Mouse (Mus musculus) liver, embryonic 15.5 days (tissue): Measurements from ENCODE around the gene C2cd4a. TPM values are rescaled to one million over a fixed set of nuclear protein-coding genes. Genes with fewer than 3 reads are reported as not detected.

Source experiments
- ATAC-seq: fragments of 200-750 bp; cut with Nextera tagmentation; 2 replicates; pipeline ENCODE4 v1.8.0; 2017; ENCODE audit warnings: moderate number of reproducible peaks, mild to moderate bottlenecking, moderate library complexity; ENCODE audit not compliant: insufficient read depth
- H3K27ac ChIP-seq: fragments of 300-500 bp; sonication (generic); replicated peaks from 2 replicates; pipeline ENCODE4 v1.5.1; 2015; ENCODE audit warnings: mild to moderate bottlenecking, inconsistent platforms
- H3K27me3 ChIP-seq: fragments of 300-500 bp; sonication (generic); 2 replicates; pipeline ENCODE4 v1.6.1; 2015; ENCODE audit warnings: mild to moderate bottlenecking, inconsistent platforms
- H3K36me3 ChIP-seq: fragments of 300-500 bp; sonication (generic); replicated peaks from 2 replicates; pipeline ENCODE4 v1.6.1; 2015; ENCODE audit warnings: moderate library complexity, mild to moderate bottlenecking, inconsistent platforms
- H3K4me1 ChIP-seq: fragments of 300-500 bp; sonication (generic); replicated peaks from 2 replicates; pipeline ENCODE4 v1.6.1; 2015; ENCODE audit warnings: inconsistent platforms
- H3K4me2 ChIP-seq: fragments of 300-500 bp; sonication (generic); 2 replicates; pipeline ENCODE4 v1.6.1; 2015; ENCODE audit warnings: moderate library complexity, mild to moderate bottlenecking, inconsistent platforms
- H3K4me3 ChIP-seq: fragments of 300-500 bp; sonication (generic); replicated peaks from 2 replicates; pipeline ENCODE4 v1.5.1; 2015; ENCODE audit warnings: mild to moderate bottlenecking, inconsistent platforms
- H3K9ac ChIP-seq: fragments of 300-500 bp; sonication (generic); 2 replicates; pipeline ENCODE4 v1.6.1; 2015; ENCODE audit warnings: moderate library complexity, mild to moderate bottlenecking, inconsistent platforms
- H3K9me3 ChIP-seq: fragments of 300-500 bp; sonication (generic); replicated peaks from 2 replicates; pipeline ENCODE4 v1.6.1; 2016; ENCODE audit warnings: inconsistent platforms
- WGBS: fragments of 180-500 bp; shearing (Covaris S2); methylation state at CpG from one replicate; pipeline ENCODE4 v1.1.7; 2015; ENCODE audit warnings: mixed read lengths; ENCODE audit not compliant: insufficient replicate concordance; 5-methylcytosine and 5-hydroxymethylcytosine counted together
- polyA plus RNA-seq: library from polyadenylated mRNA; unstranded; fragments of >200 nt; fragmentation: Nextera tagmentation; extraction: Ambion mirVana; gene quantifications from 2 replicates; pipeline ENCODE4 v1.2.1, GENCODE M21; 2015

Gene C2cd4a
- polyA plus RNA-seq, 1 experiment from 2014 or later = 0.74 TPM

DNA sequence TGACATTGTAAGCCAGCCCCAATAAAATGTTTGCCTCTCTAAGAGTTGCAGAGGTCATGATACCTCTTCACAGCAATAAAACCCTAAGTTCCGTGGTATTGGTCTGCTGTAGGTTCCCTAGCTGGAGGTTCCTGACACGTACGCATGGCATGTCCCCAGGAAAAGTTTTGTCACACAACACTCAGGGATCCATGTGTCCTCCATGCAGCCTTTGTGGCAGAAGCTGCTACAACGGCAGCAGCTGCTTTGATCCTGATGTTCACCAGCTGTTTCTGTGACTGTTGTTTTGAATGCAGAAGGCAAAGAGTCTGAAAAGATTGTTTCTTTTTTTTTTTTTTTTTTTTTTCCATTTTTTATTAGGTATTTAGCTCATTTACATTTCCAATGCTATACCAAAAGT lies 19.0 kb downstream of the C2cd4a start:
- H3K4me1 ChIP-seq = 0 out of 2 replicates have a peak, but pooled peaks cover 3% of the 10 kb centered on the region
- no peaks in the 10 kb centered on the region for H3K9me3 ChIP-seq
- no peak overlapping the region for H3K4me3 ChIP-seq
- no peak overlapping the region for H3K27ac ChIP-seq
- WGBS = 65% methylated on average over 4 of the region's 4 CpGs
- H3K9ac ChIP-seq = no peak overlapping the region
- no peak for ATAC-seq
- no peak overlapping the region for H3K4me2 ChIP-seq
- H3K36me3 ChIP-seq = no peaks in the 10 kb centered on the region
- no peaks in the 10 kb centered on the region for H3K27me3 ChIP-seq

DNA sequence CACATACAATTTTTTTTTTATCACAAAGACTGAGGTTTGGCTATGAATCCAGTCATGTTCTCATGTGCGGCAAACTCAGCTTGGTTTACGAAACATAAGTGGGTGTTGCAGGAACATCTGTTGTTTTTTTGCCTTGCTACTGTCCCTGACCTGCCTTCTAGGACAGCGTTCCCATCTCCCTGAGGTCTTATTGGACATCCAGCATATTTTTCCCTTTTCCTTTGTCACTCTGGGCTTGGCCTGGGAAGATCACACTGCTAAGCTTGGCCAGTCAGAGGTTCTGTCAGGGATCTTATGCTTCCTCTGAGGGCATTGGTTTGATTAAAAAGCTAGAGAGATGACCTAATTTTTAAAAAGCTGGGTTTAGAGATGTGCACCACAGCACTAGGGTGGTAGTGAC lies 21.0 kb downstream of the C2cd4a start:
- Histone ChIP-seq H3K27ac (no peak overlapping the region), H3K4me1 (0 out of 2 replicates have a peak, but pooled peaks cover 3% of the 10 kb centered on the region), H3K27me3 (no peaks in the 10 kb centered on the region), H3K4me3 (no peak overlapping the region), H3K36me3 (no peaks in the 10 kb centered on the region), H3K9ac (no peak overlapping the region), H3K4me2 (no peak overlapping the region), H3K9me3 (no peaks in the 10 kb centered on the region)
- no peak for ATAC-seq
- 71% methylated on average over 3 of the region's 3 CpGs for WGBS

DNA sequence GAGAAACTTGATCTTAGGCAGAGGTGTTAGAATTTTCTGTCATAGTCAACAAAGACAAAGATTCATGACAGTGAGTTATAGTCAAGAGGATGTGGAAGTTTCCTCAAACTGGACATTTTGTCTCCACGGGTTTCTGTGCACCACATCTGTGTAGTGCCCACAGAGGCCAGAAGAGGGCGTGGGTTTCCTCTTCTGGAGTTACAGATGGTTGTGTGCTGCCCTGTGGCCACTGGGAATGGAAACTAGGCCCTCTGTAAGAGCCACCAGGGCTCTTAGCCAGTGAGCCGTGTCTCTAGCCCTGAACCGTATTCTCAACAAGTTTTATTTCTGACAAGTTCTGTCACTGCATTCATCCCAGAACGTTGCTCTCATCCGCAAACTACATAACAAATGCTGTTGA lies 21.6 kb downstream of the C2cd4a start:
- H3K27ac ChIP-seq = no peak overlapping the region
- no peak overlapping the region for H3K4me3 ChIP-seq
- no peaks in the 10 kb centered on the region for H3K36me3 ChIP-seq
- H3K9ac ChIP-seq = no peak overlapping the region
- ATAC-seq = no peak
- H3K27me3 ChIP-seq = no peaks in the 10 kb centered on the region
- H3K9me3 ChIP-seq = no peaks in the 10 kb centered on the region
- 57% methylated on average over 6 of the region's 6 CpGs for whole genome bisulfite sequencing
- H3K4me2 ChIP-seq = no peak overlapping the region
- 0 out of 2 replicates have a peak, but pooled peaks cover 3% of the 10 kb centered on the region for H3K4me1 ChIP-seq

DNA sequence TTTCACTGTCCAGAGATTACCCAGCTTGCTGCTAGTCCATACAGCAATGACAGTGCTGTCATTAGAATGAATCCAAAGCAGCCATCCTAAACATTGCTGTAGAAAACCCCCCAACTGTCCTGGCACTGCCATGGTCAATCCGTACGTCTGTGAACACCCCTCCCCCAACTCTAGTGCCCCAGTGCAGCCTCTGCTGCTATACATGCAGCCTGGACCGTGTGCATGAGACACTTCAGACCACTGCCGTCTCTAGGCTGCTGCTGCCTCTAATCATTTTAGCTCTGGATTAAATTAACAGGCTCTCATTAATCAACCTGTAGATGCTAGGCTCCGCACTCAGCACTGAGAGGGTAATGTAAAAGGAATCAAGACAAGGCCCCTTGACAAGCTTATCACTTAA lies 25.1 kb downstream of the C2cd4a start:
- no peak overlapping the region for H3K4me3 ChIP-seq
- WGBS = 64% methylated on average over 5 of the region's 5 CpGs

DNA sequence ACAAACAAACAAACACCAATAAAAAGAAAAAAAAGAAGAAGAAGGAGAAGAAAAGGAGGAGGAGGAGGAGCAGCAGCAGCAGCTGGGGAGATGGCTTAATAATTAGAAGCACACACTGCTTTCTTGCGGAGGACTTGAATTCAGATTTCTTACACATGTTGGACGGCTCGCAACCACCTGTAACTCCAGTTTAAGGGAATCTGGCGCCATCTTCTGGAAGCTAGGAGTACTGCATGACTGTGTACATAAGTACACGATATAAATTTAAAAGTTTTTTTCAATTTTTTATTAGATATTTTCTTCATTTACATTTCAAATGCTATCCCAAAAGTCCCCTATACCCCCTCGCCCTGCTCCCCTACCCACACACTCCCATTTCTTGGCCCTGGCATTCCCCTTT lies 29.9 kb downstream of the C2cd4a start:
- no peak for ATAC-seq
- Histone ChIP-seq H3K4me2 (no peak overlapping the region), H3K27ac (no peak overlapping the region), H3K9me3 (no peaks in the 10 kb centered on the region), H3K36me3 (no peaks in the 10 kb centered on the region), H3K4me3 (no peak overlapping the region), H3K9ac (no peak overlapping the region), H3K27me3 (peaks cover 3% of the 10 kb centered on the region; the same call in 1 of the 2 replicates), H3K4me1 (no peaks in the 10 kb centered on the region)
- 22% methylated on average over 6 of the region's 6 CpGs for WGBS

More for the DNA sequence above, 25.1 kb downstream of the C2cd4a start:
- H3K27ac ChIP-seq = no peak overlapping the region
- H3K9ac ChIP-seq = no peak overlapping the region
- H3K4me1 ChIP-seq = no peaks in the 10 kb centered on the region
- H3K9me3 ChIP-seq = no peaks in the 10 kb centered on the region
- no peak overlapping the region for H3K4me2 ChIP-seq
- H3K36me3 ChIP-seq = no peaks in the 10 kb centered on the region
- no peak for ATAC-seq
- H3K27me3 ChIP-seq = no peaks in the 10 kb centered on the region; the same call in 1 of the 2 replicates

DNA sequence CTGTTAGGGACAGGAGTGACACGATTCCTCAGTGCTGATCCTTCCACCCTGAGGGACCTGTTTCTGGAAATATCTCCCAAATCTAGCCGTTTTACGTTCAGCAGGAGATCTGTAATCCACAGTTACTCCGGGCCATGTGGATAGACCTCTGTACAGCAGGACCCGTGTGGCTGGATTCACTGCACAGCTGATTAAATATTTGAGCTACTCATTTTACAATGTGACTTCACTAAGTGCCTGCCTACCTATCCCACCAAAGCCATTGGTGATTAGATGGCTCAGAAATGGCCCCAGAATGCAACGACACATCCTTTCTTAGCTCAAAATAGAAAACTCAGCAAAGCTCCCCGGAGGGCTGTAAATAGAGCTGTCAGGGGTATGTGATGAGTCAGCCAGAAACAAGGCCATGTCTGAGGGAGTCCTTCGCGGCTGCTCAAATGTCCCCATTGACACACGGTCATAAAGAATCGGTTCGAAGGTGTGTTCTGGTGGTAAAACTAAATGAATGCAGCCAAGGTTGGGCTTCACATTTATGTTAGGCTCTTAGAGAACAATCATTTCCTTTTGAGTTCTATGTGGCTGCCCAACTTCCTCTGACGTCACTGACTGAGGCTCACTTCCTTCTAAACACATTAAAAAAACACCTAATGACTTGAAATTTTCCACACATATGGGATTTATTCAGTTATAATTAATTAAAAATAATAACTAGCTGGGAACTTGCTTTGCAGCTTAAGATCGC lies 32.9 kb downstream of the C2cd4a start:
- 46% methylated on average over 14 of the region's 14 CpGs for WGBS
- H3K4me1 ChIP-seq = no peaks in the 10 kb centered on the region
- H3K36me3 ChIP-seq = no peaks in the 10 kb centered on the region
- no peak for ATAC-seq
- H3K4me3 ChIP-seq = no peak overlapping the region
- peaks cover 8% of the 10 kb centered on the region for H3K27me3 ChIP-seq
- no peak overlapping the region for H3K27ac ChIP-seq
- H3K4me2 ChIP-seq = no peak overlapping the region
- H3K9me3 ChIP-seq = no peaks in the 10 kb centered on the region
- no peak overlapping the region for H3K9ac ChIP-seq

DNA sequence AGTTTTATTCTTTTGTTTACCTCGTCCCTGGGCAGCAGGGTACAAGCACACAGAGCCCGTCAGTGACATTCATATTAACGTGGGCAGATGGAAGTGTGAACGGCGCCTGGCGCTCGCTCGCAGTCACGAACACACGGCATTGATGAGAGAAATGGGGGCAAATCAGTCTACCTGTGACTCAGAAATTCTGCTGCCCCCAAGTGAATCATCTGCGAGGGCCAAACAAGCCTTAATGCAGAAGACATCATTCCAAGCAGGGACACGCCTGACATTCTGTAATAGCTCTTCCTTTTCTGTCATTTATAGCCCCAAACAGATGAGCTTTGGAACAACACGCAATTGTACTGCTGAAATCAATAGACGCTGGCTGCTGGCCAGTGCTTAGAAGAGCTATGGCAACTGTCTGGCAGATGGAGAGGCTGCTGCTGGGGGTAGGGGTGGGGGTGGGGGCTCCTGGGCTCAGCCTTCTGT lies 36.9 kb downstream of the C2cd4a start:
- Histone ChIP-seq H3K27ac (no peak overlapping the region), H3K4me3 (no peak overlapping the region), H3K9ac (no peak overlapping the region), H3K36me3 (no peaks in the 10 kb centered on the region), H3K4me2 (no peak overlapping the region), H3K9me3 (no peaks in the 10 kb centered on the region), H3K27me3 (peaks cover 11% of the 10 kb centered on the region), H3K4me1 (no peaks in the 10 kb centered on the region)
- ATAC-seq = no peak
- 63% methylated on average over 14 of the region's 14 CpGs for WGBS

DNA sequence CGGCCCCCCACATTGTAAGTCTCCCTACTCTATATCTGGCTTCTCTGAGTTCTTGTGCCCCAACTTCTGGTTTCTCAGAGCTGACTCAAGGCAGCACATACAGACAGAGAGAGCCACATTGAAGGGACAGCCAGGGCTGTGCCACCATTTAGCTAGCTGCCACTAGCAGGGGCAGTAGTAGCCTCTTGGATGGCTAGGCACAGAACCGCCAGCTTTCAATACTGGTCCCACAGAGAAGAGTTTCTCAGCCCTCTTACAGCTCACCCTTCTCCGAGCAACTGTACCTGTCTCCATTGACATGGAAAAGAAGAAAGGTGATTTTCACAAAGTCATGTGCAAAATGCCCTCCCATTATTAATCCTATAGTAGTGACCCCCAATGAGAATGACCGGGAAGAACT lies 37.5 kb downstream of the C2cd4a start:
- H3K9ac ChIP-seq = no peak overlapping the region
- no peak for ATAC-seq
- 76% methylated on average over 4 of the region's 4 CpGs for WGBS
- H3K9me3 ChIP-seq = no peaks in the 10 kb centered on the region
- no peaks in the 10 kb centered on the region for H3K36me3 ChIP-seq
- H3K27ac ChIP-seq = no peak overlapping the region
- H3K27me3 ChIP-seq = peaks cover 8% of the 10 kb centered on the region
- no peaks in the 10 kb centered on the region for H3K4me1 ChIP-seq
- no peak overlapping the region for H3K4me3 ChIP-seq
- H3K4me2 ChIP-seq = no peak overlapping the region

DNA sequence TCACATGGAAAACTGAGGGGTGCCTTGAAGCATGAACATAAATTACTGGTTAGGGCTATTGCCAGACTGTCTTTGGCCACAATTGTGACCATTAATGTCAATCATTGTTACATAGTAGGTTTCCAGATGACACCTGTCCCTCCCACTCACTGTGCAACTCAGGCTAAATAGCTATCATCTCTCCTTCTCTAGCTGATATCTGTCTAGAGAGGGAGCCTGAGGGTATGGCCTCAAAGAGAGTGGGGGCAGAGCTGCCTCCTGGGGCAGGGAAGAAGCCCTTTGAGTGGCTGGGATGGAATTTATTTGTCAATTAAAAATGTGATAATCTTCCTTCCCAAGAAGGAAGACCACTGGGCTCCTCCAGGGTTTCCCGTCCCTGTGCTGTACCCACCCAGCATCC lies 37.9 kb downstream of the C2cd4a start:
- Histone ChIP-seq H3K27ac (no peak overlapping the region), H3K9me3 (no peaks in the 10 kb centered on the region), H3K9ac (no peak overlapping the region), H3K4me3 (no peak overlapping the region), H3K4me2 (no peak overlapping the region), H3K27me3 (peaks cover 8% of the 10 kb centered on the region), H3K4me1 (no peaks in the 10 kb centered on the region), H3K36me3 (no peaks in the 10 kb centered on the region)
- ATAC-seq = no peak
- WGBS = 54% methylated on average over 1 of the region's 1 CpGs

DNA sequence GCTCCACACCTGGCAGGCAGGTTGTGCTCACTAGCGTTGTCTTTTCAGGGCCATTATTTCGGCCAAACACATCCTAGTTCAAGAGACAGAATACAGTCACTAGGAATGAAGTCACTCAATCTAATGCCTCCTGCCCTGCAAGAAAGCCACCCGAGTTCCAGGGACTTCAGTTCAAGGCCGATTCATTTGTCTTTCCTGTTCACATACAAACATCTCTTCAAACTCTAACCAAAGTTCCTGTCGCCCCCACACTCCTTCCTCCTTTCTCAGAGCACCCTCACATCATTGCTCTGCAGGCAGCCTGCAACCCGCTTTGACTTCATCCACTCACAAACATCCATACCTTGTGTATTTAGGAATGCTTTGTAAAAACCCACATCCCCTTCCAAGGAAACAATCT lies 38.6 kb downstream of the C2cd4a start:
- no peaks in the 10 kb centered on the region for H3K4me1 ChIP-seq
- H3K4me3 ChIP-seq = no peak overlapping the region
- H3K9ac ChIP-seq = no peak overlapping the region
- H3K36me3 ChIP-seq = no peaks in the 10 kb centered on the region
- peaks cover 8% of the 10 kb centered on the region for H3K27me3 ChIP-seq
- ATAC-seq = no peak
- H3K27ac ChIP-seq = no peak overlapping the region
- 28% methylated on average over 6 of the region's 6 CpGs for WGBS
- no peaks in the 10 kb centered on the region for H3K9me3 ChIP-seq
- H3K4me2 ChIP-seq = no peak overlapping the region

DNA sequence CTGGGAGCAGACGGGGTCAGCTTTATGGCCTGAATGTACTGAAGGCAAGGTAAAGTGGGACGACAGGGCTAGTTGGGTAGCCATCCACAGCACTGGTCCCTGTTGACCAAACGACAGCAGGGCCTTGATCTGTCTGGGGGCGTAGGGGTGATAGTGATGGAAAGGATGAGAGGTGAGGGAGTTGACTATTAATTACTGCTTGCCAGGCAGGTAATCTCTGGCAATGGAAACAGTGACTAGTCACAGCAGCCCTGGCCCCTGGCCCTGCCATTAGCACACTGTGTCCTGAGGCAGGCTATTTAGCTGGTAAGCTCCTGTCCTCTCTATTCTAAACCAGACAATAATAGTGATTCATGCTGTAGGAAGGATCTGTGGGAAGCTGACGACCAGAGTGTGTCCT lies 39.7 kb downstream of the C2cd4a start:
- no peak overlapping the region for H3K4me3 ChIP-seq

DNA sequence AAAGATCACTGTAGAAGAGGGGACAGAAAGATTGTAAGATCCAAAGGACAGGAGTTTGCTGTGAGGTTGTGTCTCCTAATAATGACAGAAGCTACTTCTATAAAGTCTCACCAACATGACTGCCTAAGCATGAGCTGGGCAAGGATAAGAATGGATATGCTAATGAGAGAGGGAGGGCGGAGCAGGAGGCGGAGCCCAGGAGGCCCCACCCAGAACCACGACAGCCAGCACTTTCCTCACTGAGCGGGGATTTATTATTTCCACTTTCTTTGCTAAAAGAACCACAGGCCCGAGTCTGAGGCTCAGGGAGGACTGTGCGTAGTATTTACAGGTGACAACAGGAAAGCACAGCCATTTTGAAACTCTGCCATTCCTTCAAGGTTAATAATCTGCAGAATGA lies 44.5 kb downstream of the C2cd4a start:
- Histone ChIP-seq H3K4me2 (no peak overlapping the region), H3K27me3 (no peaks in the 10 kb centered on the region), H3K9me3 (no peaks in the 10 kb centered on the region), H3K4me3 (no peak overlapping the region), H3K9ac (no peak overlapping the region), H3K36me3 (no peaks in the 10 kb centered on the region), H3K4me1 (no peaks in the 10 kb centered on the region), H3K27ac (no peak overlapping the region)
- WGBS = 47% methylated on average over 6 of the region's 6 CpGs
- ATAC-seq = no peak

More for the DNA sequence above, 39.7 kb downstream of the C2cd4a start:
- H3K4me1 ChIP-seq = no peaks in the 10 kb centered on the region
- H3K27ac ChIP-seq = no peak overlapping the region
- H3K27me3 ChIP-seq = peaks cover 8% of the 10 kb centered on the region
- ATAC-seq = no peak
- H3K9me3 ChIP-seq = no peaks in the 10 kb centered on the region
- H3K36me3 ChIP-seq = no peaks in the 10 kb centered on the region
- no peak overlapping the region for H3K9ac ChIP-seq
- WGBS = 47% methylated on average over 5 of the region's 5 CpGs
- H3K4me2 ChIP-seq = no peak overlapping the region
